Mouse (Mus musculus): ENCODE results near the gene Akap8l. TPM values are rescaled to one million over a fixed set of nuclear protein-coding genes. Genes with fewer than 3 reads are reported as not detected.

Gene Akap8l
- total and polyA plus RNA-seq, 3 experiments = 57.6 to 80.3 (median 68.8) TPM

DNA sequence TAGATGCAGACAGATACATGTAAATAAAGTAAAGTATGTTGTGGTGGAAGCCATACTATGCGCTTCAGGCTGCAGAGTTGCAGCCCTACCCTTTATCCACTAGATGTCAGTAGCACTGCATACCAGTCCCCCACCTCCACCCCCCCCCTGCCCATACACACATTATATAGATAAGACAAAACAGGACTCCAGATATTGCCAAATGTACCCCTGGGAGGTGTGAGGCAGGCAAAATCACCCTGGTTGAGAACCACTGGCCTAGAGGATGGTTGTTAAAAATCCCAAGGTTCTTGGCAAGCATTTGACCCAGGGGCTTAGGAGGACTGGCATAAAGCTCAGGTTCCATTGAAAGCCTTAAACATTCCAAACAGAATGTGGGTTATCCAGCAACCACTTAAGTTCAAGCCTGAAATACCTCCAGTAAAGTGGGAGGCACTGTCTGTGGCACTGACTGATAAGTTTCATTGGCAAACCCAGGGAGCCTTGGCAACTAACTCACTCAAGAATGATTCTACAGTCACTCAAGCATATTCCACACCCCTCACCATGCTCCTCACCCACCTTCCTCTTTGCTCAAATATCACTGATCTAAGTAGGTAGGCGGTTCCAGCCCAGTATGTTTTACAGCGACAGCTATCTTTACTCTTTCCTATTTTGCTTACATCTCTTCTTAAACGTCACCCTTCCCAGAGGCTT lies 1.2 kb downstream of the Akap8l start:
- ATAC-seq (ENCODE audit: extremely low read depth, insufficient number of reproducible peaks, low FRiP score, poor library complexity, severe bottlenecking) (no peak), DNase-seq (ENCODE audit: low spot score) (peak; percentile 47)
- Histone ChIP-seq H3K9me3 (replicated peaks) (no peaks in the 10 kb centered on the region), H3K4me1 (ENCODE audit: insufficient read depth, low read depth, low read length) (peaks cover 19% of the 10 kb centered on the region), H3K27me3 (ENCODE audit: insufficient read depth, low read length) (no peaks in the 10 kb centered on the region), H3K4me3 (ENCODE audit: low read depth, low read length) (peak overlapping the region; percentile 94), H3K36me3 (replicated peaks) (peaks cover 40% of the 10 kb centered on the region)
- TF ChIP-seq CTCF (IDR thresholded peaks at IDR 0.05; ENCODE audit: low read depth, low read length) = peak; percentile 96
- no peak for TF ChIP-seq POLR2AphosphoS5 (IDR thresholded peaks at IDR 0.05; ENCODE audit: insufficient replicate concordance, low read depth, low read length)

DNA sequence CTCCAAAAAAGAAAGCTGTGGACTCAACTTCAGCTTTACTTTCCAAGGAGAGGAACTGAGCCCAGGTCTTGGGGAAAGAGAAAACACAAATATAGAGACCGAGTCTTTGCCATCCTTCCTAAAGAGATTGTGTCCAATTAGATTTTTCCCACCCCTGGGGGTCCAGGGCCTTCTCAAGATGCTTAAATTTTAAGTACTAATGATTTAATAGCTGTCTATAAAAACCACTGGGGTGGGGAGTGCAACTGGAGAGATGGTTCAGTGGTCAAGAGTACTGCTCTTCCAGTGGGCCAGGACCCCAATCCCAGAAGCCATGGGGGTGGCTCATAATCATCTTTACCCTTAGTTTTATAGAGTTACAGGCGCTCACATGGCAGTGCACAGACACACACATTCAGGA lies 2.0 kb downstream of the Akap8l start:
- peaks cover 19% of the 10 kb centered on the region for H3K4me1 ChIP-seq (ENCODE audit: insufficient read depth, low read depth, low read length)
- no peaks in the 10 kb centered on the region for H3K27me3 ChIP-seq (ENCODE audit: insufficient read depth, low read length)
- DNase-seq (ENCODE audit: low spot score) = no peak
- peaks cover 39% of the 10 kb centered on the region for H3K36me3 ChIP-seq (replicated peaks)
- H3K9me3 ChIP-seq (replicated peaks) = no peaks in the 10 kb centered on the region
- ATAC-seq (ENCODE audit: extremely low read depth, insufficient number of reproducible peaks, low FRiP score, poor library complexity, severe bottlenecking) = no peak
- H3K4me3 ChIP-seq (ENCODE audit: low read depth, low read length) = no peak overlapping the region
- TF ChIP-seq POLR2AphosphoS5 (IDR thresholded peaks at IDR 0.05; ENCODE audit: insufficient replicate concordance, low read depth, low read length) (no peak), CTCF (IDR thresholded peaks at IDR 0.05; ENCODE audit: low read depth, low read length) (no peak), TAL1 (conservative IDR thresholded peaks at IDR 0.05; ENCODE audit: low read depth, low read length) (no peak), GATA1 (IDR thresholded peaks at IDR 0.05; ENCODE audit: borderline replicate concordance, low read length) (no peak), GATA2 (IDR thresholded peaks at IDR 0.05; ENCODE audit: borderline replicate concordance, low read depth, low read length) (no peak)

DNA sequence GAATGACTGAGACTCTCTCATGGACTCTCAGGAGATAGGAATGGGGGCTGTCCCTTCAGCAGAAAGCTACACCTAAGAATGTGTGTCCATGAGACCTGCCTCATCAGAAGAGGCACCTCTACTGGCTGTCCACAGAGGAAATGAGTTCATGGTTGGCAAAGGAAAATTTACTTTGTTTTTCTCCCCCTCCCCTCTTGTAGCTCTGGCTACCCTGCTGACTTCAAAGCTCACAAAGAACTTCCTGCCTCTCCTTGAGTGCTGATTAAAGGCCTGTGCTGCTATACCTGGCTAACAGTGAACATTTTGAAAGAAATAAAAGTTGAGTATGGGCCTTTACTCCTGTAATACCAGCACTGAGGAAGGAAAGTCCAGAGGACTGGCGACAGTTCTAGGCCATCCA lies 9.3 kb downstream of the Akap8l start:
- H3K36me3 ChIP-seq (replicated peaks) = peaks cover 80% of the 10 kb centered on the region
- no peak overlapping the region for H3K4me3 ChIP-seq (ENCODE audit: low read depth, low read length)
- ATAC-seq (ENCODE audit: extremely low read depth, insufficient number of reproducible peaks, low FRiP score, poor library complexity, severe bottlenecking) (no peak), DNase-seq (ENCODE audit: low spot score) (no peak)
- H3K4me1 ChIP-seq (ENCODE audit: insufficient read depth, low read depth, low read length) = no peaks in the 10 kb centered on the region; the same call in 1 of the 2 replicates
- no peaks in the 10 kb centered on the region for H3K9me3 ChIP-seq (replicated peaks)
- no peaks in the 10 kb centered on the region for H3K27me3 ChIP-seq (ENCODE audit: insufficient read depth, low read length)
- TF ChIP-seq POLR2AphosphoS5 (IDR thresholded peaks at IDR 0.05; ENCODE audit: insufficient replicate concordance, low read depth, low read length) (no peak), GATA2 (IDR thresholded peaks at IDR 0.05; ENCODE audit: borderline replicate concordance, low read depth, low read length) (no peak), GATA1 (IDR thresholded peaks at IDR 0.05; ENCODE audit: borderline replicate concordance, low read length) (no peak), CTCF (IDR thresholded peaks at IDR 0.05; ENCODE audit: low read depth, low read length) (no peak), TAL1 (conservative IDR thresholded peaks at IDR 0.05; ENCODE audit: low read depth, low read length) (no peak)

DNA sequence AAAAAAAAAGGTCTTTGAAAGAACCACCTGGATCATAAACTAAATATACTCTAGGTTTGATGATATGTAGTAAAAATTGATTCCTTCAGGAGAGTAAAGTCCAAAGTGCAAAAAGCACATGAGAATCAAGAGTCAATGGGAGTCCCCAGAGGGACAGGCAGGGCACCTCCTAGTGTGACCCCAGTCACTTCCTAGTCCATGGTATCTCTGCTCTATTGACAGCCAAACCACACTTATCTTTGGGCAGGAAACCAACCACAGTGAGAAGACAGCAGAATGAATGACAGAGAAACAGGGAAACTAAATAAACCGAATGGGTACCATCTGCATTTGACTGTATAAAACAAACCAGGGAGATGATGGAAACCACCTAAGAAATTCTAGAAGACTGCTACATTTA lies 10.3 kb downstream of the Akap8l start:
- Histone ChIP-seq H3K27me3 (ENCODE audit: insufficient read depth, low read length) (no peaks in the 10 kb centered on the region), H3K9me3 (replicated peaks) (no peaks in the 10 kb centered on the region), H3K4me1 (ENCODE audit: insufficient read depth, low read depth, low read length) (no peaks in the 10 kb centered on the region; the same call in 1 of the 2 replicates), H3K4me3 (ENCODE audit: low read depth, low read length) (no peak overlapping the region), H3K36me3 (replicated peaks) (peaks cover 88% of the 10 kb centered on the region)
- ATAC-seq (ENCODE audit: extremely low read depth, insufficient number of reproducible peaks, low FRiP score, poor library complexity, severe bottlenecking) (no peak), DNase-seq (ENCODE audit: low spot score) (no peak)
- no peak for TF ChIP-seq POLR2AphosphoS5 (IDR thresholded peaks at IDR 0.05; ENCODE audit: insufficient replicate concordance, low read depth, low read length)

DNA sequence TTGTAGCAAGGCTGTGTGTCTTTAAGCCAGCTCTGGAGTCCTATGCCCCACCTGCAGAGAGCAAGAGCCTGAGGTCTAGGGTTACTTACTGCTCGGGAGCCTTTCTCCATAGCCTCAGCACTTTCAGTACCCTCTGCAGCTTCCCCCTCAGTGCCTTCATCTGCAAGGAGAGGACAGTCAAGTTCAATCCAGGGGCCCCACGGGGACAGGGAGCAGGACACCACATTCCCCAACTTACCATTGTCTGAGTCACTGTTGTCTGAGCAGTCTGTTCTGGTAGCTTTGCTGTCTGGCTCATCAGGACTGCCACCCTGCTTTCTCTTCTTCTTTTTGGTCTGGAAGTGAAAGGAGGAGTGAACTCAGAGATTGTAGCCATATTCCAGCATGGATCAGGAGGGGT lies 14.5 kb downstream of the Akap8l start:
- DNase-seq (ENCODE audit: low spot score) (no peak), ATAC-seq (ENCODE audit: extremely low read depth, insufficient number of reproducible peaks, low FRiP score, poor library complexity, severe bottlenecking) (no peak)
- TF ChIP-seq GATA2 (IDR thresholded peaks at IDR 0.05; ENCODE audit: borderline replicate concordance, low read depth, low read length) = no peak
- no peak for TF ChIP-seq POLR2AphosphoS5 (IDR thresholded peaks at IDR 0.05; ENCODE audit: insufficient replicate concordance, low read depth, low read length)
- TF ChIP-seq GATA1 (IDR thresholded peaks at IDR 0.05; ENCODE audit: borderline replicate concordance, low read length) = no peak
- no peak for TF ChIP-seq TAL1 (conservative IDR thresholded peaks at IDR 0.05; ENCODE audit: low read depth, low read length)
- no peak for TF ChIP-seq CTCF (IDR thresholded peaks at IDR 0.05; ENCODE audit: low read depth, low read length)
- Histone ChIP-seq H3K4me1 (ENCODE audit: insufficient read depth, low read depth, low read length) (no peaks in the 10 kb centered on the region; the same call in 1 of the 2 replicates), H3K9me3 (replicated peaks) (no peaks in the 10 kb centered on the region), H3K36me3 (replicated peaks) (peaks cover 96% of the 10 kb centered on the region), H3K27me3 (ENCODE audit: insufficient read depth, low read length) (no peaks in the 10 kb centered on the region), H3K4me3 (ENCODE audit: low read depth, low read length) (no peak overlapping the region)

DNA sequence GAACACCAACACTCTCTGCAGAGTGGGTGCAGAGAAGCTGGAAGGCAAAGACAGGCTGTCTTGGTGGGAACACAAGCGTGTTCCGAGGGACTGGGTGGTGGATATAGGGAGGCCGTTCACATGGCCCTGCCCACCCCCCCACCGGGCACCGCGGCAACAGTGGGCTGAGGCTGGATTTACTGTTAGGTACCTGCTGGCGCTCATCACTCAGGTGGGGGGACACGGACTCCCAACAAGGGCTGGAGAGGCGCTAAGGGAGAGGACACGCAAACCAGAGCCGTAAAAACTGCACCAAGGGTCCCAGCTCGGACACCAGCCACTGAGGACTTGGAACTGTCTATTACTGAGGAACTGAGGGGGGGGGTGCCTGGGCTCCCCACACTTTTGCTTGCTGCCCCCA lies 15.5 kb downstream of the Akap8l start:
- TF ChIP-seq TAL1 (conservative IDR thresholded peaks at IDR 0.05; ENCODE audit: low read depth, low read length) (no peak), GATA2 (IDR thresholded peaks at IDR 0.05; ENCODE audit: borderline replicate concordance, low read depth, low read length) (no peak), GATA1 (IDR thresholded peaks at IDR 0.05; ENCODE audit: borderline replicate concordance, low read length) (no peak), CTCF (IDR thresholded peaks at IDR 0.05; ENCODE audit: low read depth, low read length) (no peak), POLR2AphosphoS5 (IDR thresholded peaks at IDR 0.05; ENCODE audit: insufficient replicate concordance, low read depth, low read length) (no peak)
- Histone ChIP-seq H3K36me3 (replicated peaks) (peaks cover 94% of the 10 kb centered on the region), H3K27me3 (ENCODE audit: insufficient read depth, low read length) (no peaks in the 10 kb centered on the region), H3K4me3 (ENCODE audit: low read depth, low read length) (no peak overlapping the region), H3K4me1 (ENCODE audit: insufficient read depth, low read depth, low read length) (no peaks in the 10 kb centered on the region), H3K9me3 (replicated peaks) (no peaks in the 10 kb centered on the region)
- DNase-seq (ENCODE audit: low spot score) = no peak
- ATAC-seq (ENCODE audit: extremely low read depth, insufficient number of reproducible peaks, low FRiP score, poor library complexity, severe bottlenecking) = no peak
